Mouse (Mus musculus): ENCODE results near the gene Lce1g. TPM values are rescaled to one million over a fixed set of nuclear protein-coding genes. Genes with fewer than 3 reads are reported as not detected.

Gene Lce1g
- not detected in 2 replicates for polyA plus RNA-seq (2011; ENCODE audit: insufficient read depth, insufficient read length, low read depth, missing spikeins)

GRCm38 (mm10) chr3:92752238-92752637, at the start of gene Lce1g:
Gene Lce1g (minus strand): TSS chr3:92752338.
- H3K9me3 ChIP-seq (replicated peaks; ENCODE audit: control insufficient read depth, insufficient read depth, low read length, poor library complexity, severe bottlenecking), result no peaks in the 10 kb centered on the region
- H3K4me1 ChIP-seq (ENCODE audit: control insufficient read depth, insufficient read depth, low read length), result no peaks in the 10 kb centered on the region
- no peaks in the 10 kb centered on the region for H3K36me3 ChIP-seq (ENCODE audit: control insufficient read depth, insufficient read depth, low read length, poor library complexity, severe bottlenecking)
- no peak within 1 kb of the TSS for H3K9ac ChIP-seq (ENCODE audit: low read depth, poor library complexity, severe bottlenecking)
- H3K4me3 ChIP-seq (ENCODE audit: low read depth, low read length), result no peak within 1 kb of the TSS
- no peak within 1 kb of the TSS for H3K27ac ChIP-seq (ENCODE audit: insufficient read depth, low read length)
- H3K27me3 ChIP-seq (ENCODE audit: control insufficient read depth, insufficient read depth, low read length, poor library complexity, severe bottlenecking), result no peaks in the 10 kb centered on the region; the same call in 1 of the 2 replicates
- TF ChIP-seq POLR2A (IDR thresholded peaks at IDR 0.05; ENCODE audit: insufficient read depth, low read length), result no peak
- no peak for TF ChIP-seq EP300 (IDR thresholded peaks at IDR 0.05; ENCODE audit: insufficient read depth, low read depth, low read length)
- no peak for TF ChIP-seq CTCF (IDR thresholded peaks at IDR 0.05; ENCODE audit: low read depth, low read length)

- H3K27ac ChIP-seq (ENCODE audit: insufficient read depth, low read length), result no peak within 1 kb of the TSS
- no peaks in the 10 kb centered on the region for H3K27me3 ChIP-seq (ENCODE audit: control insufficient read depth, insufficient read depth, low read length, poor library complexity, severe bottlenecking)
- TF ChIP-seq EP300 (IDR thresholded peaks at IDR 0.05; ENCODE audit: insufficient read depth, low read depth, low read length) (no peak), CTCF (IDR thresholded peaks at IDR 0.05; ENCODE audit: low read depth, low read length) (no peak), POLR2A (IDR thresholded peaks at IDR 0.05; ENCODE audit: insufficient read depth, low read length) (no peak)
Observed at GRCm38 (mm10) chr3:92790414-92790813, 38.3 kb upstream of the Lce1g start, which contains the start of gene Lce1j. Gene Lce1j (minus strand): TSS chr3:92790514.

GRCm38 (mm10) chr3:92778799-92779198, 26.7 kb upstream of the Lce1g start, which contains the start of gene Lce1i:
Gene Lce1i (minus strand): TSS chr3:92778899.
- TF ChIP-seq POLR2A (IDR thresholded peaks at IDR 0.05; ENCODE audit: insufficient read depth, low read length) (no peak), CTCF (IDR thresholded peaks at IDR 0.05; ENCODE audit: low read depth, low read length) (no peak), EP300 (IDR thresholded peaks at IDR 0.05; ENCODE audit: insufficient read depth, low read depth, low read length) (no peak)
- Histone ChIP-seq H3K4me1 (ENCODE audit: control insufficient read depth, insufficient read depth, low read length) (no peaks in the 10 kb centered on the region), H3K9ac (ENCODE audit: low read depth, poor library complexity, severe bottlenecking) (no peak within 1 kb of the TSS), H3K4me3 (ENCODE audit: low read depth, low read length) (no peak within 1 kb of the TSS), H3K27me3 (ENCODE audit: control insufficient read depth, insufficient read depth, low read length, poor library complexity, severe bottlenecking) (no peaks in the 10 kb centered on the region), H3K27ac (ENCODE audit: insufficient read depth, low read length) (no peak within 1 kb of the TSS), H3K36me3 (ENCODE audit: control insufficient read depth, insufficient read depth, low read length, poor library complexity, severe bottlenecking) (no peaks in the 10 kb centered on the region), H3K9me3 (replicated peaks; ENCODE audit: control insufficient read depth, insufficient read depth, low read length, poor library complexity, severe bottlenecking) (no peaks in the 10 kb centered on the region)

More at GRCm38 (mm10) chr3:92790414-92790813, 38.3 kb upstream of the Lce1g start, which contains the start of gene Lce1j:
- no peaks in the 10 kb centered on the region for H3K9me3 ChIP-seq (replicated peaks; ENCODE audit: control insufficient read depth, insufficient read depth, low read length, poor library complexity, severe bottlenecking)
- H3K4me1 ChIP-seq (ENCODE audit: control insufficient read depth, insufficient read depth, low read length), result no peaks in the 10 kb centered on the region
- H3K4me3 ChIP-seq (ENCODE audit: low read depth, low read length), result no peak within 1 kb of the TSS
- no peaks in the 10 kb centered on the region for H3K36me3 ChIP-seq (ENCODE audit: control insufficient read depth, insufficient read depth, low read length, poor library complexity, severe bottlenecking)
- no peak within 1 kb of the TSS for H3K9ac ChIP-seq (ENCODE audit: low read depth, poor library complexity, severe bottlenecking)

GRCm38 (mm10) chr3:92771573-92771972, 19.4 kb upstream of the Lce1g start:
- Histone ChIP-seq H3K27ac (ENCODE audit: insufficient read depth, low read length) (no peak overlapping the region), H3K9me3 (replicated peaks; ENCODE audit: control insufficient read depth, insufficient read depth, low read length, poor library complexity, severe bottlenecking) (no peaks in the 10 kb centered on the region), H3K36me3 (ENCODE audit: control insufficient read depth, insufficient read depth, low read length, poor library complexity, severe bottlenecking) (no peaks in the 10 kb centered on the region), H3K4me3 (ENCODE audit: low read depth, low read length) (no peak overlapping the region), H3K9ac (ENCODE audit: low read depth, poor library complexity, severe bottlenecking) (no peak overlapping the region), H3K27me3 (ENCODE audit: control insufficient read depth, insufficient read depth, low read length, poor library complexity, severe bottlenecking) (no peaks in the 10 kb centered on the region), H3K4me1 (ENCODE audit: control insufficient read depth, insufficient read depth, low read length) (no peaks in the 10 kb centered on the region)
- TF ChIP-seq EP300 (IDR thresholded peaks at IDR 0.05; ENCODE audit: insufficient read depth, low read depth, low read length), result no peak
- no peak for TF ChIP-seq CTCF (IDR thresholded peaks at IDR 0.05; ENCODE audit: low read depth, low read length)
- no peak for TF ChIP-seq POLR2A (IDR thresholded peaks at IDR 0.05; ENCODE audit: insufficient read depth, low read length)

- no peak within 1 kb of the TSS for H3K9ac ChIP-seq (ENCODE audit: low read depth, poor library complexity, severe bottlenecking)
- no peak within 1 kb of the TSS for H3K27ac ChIP-seq (ENCODE audit: insufficient read depth, low read length)
- no peaks in the 10 kb centered on the region for H3K9me3 ChIP-seq (replicated peaks; ENCODE audit: control insufficient read depth, insufficient read depth, low read length, poor library complexity, severe bottlenecking)
- H3K36me3 ChIP-seq (ENCODE audit: control insufficient read depth, insufficient read depth, low read length, poor library complexity, severe bottlenecking), result no peaks in the 10 kb centered on the region
- TF ChIP-seq POLR2A (IDR thresholded peaks at IDR 0.05; ENCODE audit: insufficient read depth, low read length) (no peak), EP300 (IDR thresholded peaks at IDR 0.05; ENCODE audit: insufficient read depth, low read depth, low read length) (no peak), CTCF (IDR thresholded peaks at IDR 0.05; ENCODE audit: low read depth, low read length) (no peak)
- H3K27me3 ChIP-seq (ENCODE audit: control insufficient read depth, insufficient read depth, low read length, poor library complexity, severe bottlenecking), result no peaks in the 10 kb centered on the region
- H3K4me1 ChIP-seq (ENCODE audit: control insufficient read depth, insufficient read depth, low read length), result no peaks in the 10 kb centered on the region
- no peak within 1 kb of the TSS for H3K4me3 ChIP-seq (ENCODE audit: low read depth, low read length)
Observed at GRCm38 (mm10) chr3:92764965-92765364, 12.8 kb upstream of the Lce1g start, which contains the start of gene Lce1h. Gene Lce1h (minus strand): TSS chr3:92765065.

- H3K9ac ChIP-seq (ENCODE audit: low read depth, poor library complexity, severe bottlenecking), result no peak overlapping the region
- no peaks in the 10 kb centered on the region for H3K4me1 ChIP-seq (ENCODE audit: control insufficient read depth, insufficient read depth, low read length)
- no peaks in the 10 kb centered on the region; the same call in 1 of the 2 replicates for H3K27me3 ChIP-seq (ENCODE audit: control insufficient read depth, insufficient read depth, low read length, poor library complexity, severe bottlenecking)
- TF ChIP-seq POLR2A (IDR thresholded peaks at IDR 0.05; ENCODE audit: insufficient read depth, low read length), result no peak
- no peak for TF ChIP-seq CTCF (IDR thresholded peaks at IDR 0.05; ENCODE audit: low read depth, low read length)
- no peak for TF ChIP-seq EP300 (IDR thresholded peaks at IDR 0.05; ENCODE audit: insufficient read depth, low read depth, low read length)
- H3K36me3 ChIP-seq (ENCODE audit: control insufficient read depth, insufficient read depth, low read length, poor library complexity, severe bottlenecking), result no peaks in the 10 kb centered on the region
- H3K4me3 ChIP-seq (ENCODE audit: low read depth, low read length), result no peak overlapping the region
- no peak overlapping the region for H3K27ac ChIP-seq (ENCODE audit: insufficient read depth, low read length)
- no peaks in the 10 kb centered on the region for H3K9me3 ChIP-seq (replicated peaks; ENCODE audit: control insufficient read depth, insufficient read depth, low read length, poor library complexity, severe bottlenecking)
Observed at GRCm38 (mm10) chr3:92753197-92753596, 1.1 kb upstream of the Lce1g start.

Measured in ES-Bruce4 (cell line).